Mouse (Mus musculus) kidney, adult 2 months (tissue): Measurements from ENCODE around the gene Sema3b. TPM values are rescaled to one million over a fixed set of nuclear protein-coding genes. Genes with fewer than 3 reads are reported as not detected.

ENCODE experiments used
- DNase-seq: peaks from one replicate; pipeline ENCODE4 v3.0.0; 2021
- H3K27ac ChIP-seq: fragments of 200-500 bp; 2 replicates; pipeline ENCODE4 v1.5.1; 2012; ENCODE audit warnings: low read depth, low read length, control low read depth, inconsistent platforms; ENCODE audit not compliant: insufficient read depth
- H3K27me3 ChIP-seq: fragments of 200-500 bp; replicated peaks from 2 replicates; pipeline ENCODE4 v1.6.1; 2012; ENCODE audit warnings: mild to moderate bottlenecking, moderate library complexity, low read length, inconsistent platforms; ENCODE audit not compliant: control insufficient read depth, insufficient read depth
- H3K36me3 ChIP-seq: fragments of 200-500 bp; 2 replicates; pipeline ENCODE4 v1.6.1; 2012; ENCODE audit warnings: mild to moderate bottlenecking, moderate library complexity, low read length, inconsistent platforms; ENCODE audit not compliant: control insufficient read depth, insufficient read depth
- H3K4me1 ChIP-seq: fragments of 200-500 bp; 2 replicates; pipeline ENCODE4 v1.6.1; 2011; ENCODE audit warnings: low read length; ENCODE audit not compliant: control insufficient read depth, insufficient read depth
- H3K4me3 ChIP-seq: fragments of 200-500 bp; 2 replicates; pipeline ENCODE4 v1.5.1; 2011; ENCODE audit warnings: mild to moderate bottlenecking, low read depth, low read length, control low read depth; ENCODE audit not compliant: insufficient read depth
- CTCF ChIP-seq: fragments of 200-500 bp; conservative IDR thresholded peaks from 2 replicates; pipeline ENCODE4 v1.5.1; 2011; ENCODE audit warnings: low read depth, mild to moderate bottlenecking, control low read depth, low read length, moderate library complexity, mixed read lengths; ENCODE audit not compliant: insufficient read depth, insufficient read length
- POLR2A ChIP-seq: fragments of 200-500 bp; IDR thresholded peaks from one replicate; pipeline ENCODE4 v1.6.1; 2011; ENCODE audit warnings: low read depth, low read length, control low read depth
- WGBS: fragments of 180-500 bp; shearing (Covaris S2); methylation state at CpG from one replicate; pipeline ENCODE4 v1.1.7; 2018; 5-methylcytosine and 5-hydroxymethylcytosine counted together
- polyA plus RNA-seq: library from polyadenylated mRNA; depleted of rRNA; stranded (reverse); fragments of >200 nt; gene quantifications from 2 replicates; pipeline ENCODE4 v1.2.3, GENCODE M21; 2012

Gene Sema3b
- polyA plus RNA-seq, 1 experiment = 63.3 TPM

DNA sequence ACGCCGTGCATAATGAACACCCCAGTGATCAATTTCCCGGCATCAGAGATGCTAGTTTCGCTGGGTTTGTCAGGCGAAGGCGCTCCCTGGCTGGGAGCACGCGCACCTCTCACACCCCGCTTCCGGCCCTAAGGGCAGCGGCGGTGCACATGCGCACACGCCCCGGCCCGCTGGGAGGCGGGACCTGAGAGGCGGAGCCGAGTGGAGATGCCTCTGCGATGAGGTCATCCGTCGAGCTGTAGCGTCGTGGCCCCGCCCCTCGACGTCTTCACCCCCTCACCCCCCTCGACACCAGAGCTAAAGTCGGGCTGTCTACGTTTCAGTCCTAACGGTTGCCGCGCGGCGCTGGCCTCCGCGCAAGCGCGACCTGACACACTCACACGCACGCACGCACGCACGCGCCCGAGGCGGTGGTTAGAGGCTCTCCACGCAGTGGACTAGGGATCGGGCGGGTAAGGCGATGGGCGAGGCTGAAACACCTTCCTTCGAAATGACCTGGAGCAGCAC, 54.7 kb downstream of the Sema3b start:
- Histone ChIP-seq H3K4me3 (peak overlapping the region; percentile 68), H3K4me1 (peaks cover 28% of the 10 kb centered on the region; the same call in 1 of the 2 replicates), H3K27ac (peak overlapping the region; percentile 94), H3K27me3 (no peaks in the 10 kb centered on the region), H3K36me3 (peaks cover 3% of the 10 kb centered on the region; the same call in 1 of the 2 replicates)
- under 1% methylated on average over 53 of the region's 53 CpGs for WGBS
- TF ChIP-seq POLR2A (peak; percentile 62), CTCF (no peak)
- peak; percentile 97 for DNase-seq

DNA sequence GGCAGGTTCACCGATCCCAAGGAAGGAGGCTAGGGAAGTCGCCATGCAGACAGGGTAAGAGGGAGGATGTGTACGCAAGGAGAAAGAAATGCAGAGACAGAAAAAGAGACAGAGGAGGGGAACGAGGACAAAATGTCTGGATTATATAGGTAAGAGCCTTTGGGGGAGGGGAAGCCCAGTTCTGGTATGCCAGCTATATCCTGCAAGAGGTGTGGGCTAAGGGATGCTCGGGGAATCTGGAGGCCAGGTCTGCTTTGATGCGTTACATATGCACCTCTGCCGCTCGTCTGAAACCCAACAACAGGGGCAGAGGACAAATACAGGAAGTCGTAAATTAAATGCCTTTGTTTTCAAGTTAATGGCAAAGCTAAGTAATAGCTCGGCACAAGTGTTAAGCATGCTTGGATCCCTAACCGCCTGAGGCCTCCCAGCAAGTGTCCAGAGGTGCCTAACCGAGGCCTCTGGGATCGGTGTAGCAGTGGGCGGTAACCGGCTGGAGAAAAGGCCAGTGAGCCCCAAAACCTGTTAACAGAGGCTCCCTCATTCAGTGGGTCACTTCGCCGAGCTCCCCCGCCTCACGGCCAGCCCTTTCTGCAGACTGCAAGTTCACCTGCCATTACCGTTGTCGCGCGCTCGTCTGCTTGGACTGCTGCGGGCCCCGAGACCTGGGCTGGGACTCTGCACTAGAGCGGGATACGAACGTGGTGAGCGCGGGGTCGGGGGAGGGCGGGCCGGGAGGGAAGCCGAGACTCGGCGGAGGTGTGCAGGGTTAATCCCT, 55.3 kb downstream of the Sema3b start:
- DNase-seq = peak; percentile 72
- WGBS = 7% methylated on average over 37 of the region's 37 CpGs
- peak overlapping the region; percentile 45 for H3K4me3 ChIP-seq
- TF ChIP-seq POLR2A = no peak
- no peak for TF ChIP-seq CTCF
- H3K27me3 ChIP-seq = no peaks in the 10 kb centered on the region
- peaks cover 3% of the 10 kb centered on the region; the same call in 1 of the 2 replicates for H3K36me3 ChIP-seq
- H3K27ac ChIP-seq = peak overlapping the region; percentile 70
- peaks cover 28% of the 10 kb centered on the region; the same call in 1 of the 2 replicates for H3K4me1 ChIP-seq

DNA sequence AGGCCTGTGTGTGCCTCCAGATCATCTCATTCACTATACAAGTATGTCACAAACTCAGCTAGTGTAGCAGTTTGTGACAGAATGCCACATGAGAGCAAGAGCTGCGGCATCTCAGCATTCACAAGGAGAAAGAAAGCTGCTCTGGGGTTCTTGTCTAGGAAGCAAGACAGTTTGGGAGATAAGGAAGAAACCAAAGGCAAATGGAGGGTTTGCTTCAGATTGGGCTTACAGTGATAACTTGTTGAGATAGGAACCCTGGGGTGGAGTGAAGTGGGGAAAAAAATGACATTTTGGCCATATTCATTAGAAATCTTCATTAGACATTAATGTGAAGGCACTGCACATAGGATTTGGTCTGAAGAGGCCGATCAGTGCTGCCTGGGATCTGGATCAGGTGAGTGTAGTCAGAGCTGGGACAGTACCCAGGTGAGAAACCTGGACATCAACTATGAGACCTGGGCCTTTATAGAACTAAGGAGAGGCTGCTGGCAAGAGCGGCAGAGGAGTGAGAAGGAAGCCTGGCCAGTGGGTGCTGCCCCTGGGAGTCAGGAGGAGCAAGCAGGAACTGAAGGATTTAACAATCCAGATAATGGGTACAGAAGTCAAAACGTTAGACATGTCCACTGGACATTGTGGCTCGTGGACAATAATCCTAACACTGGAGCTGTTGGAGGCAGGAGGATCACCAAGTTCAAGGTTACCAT, 56.2 kb downstream of the Sema3b start:
- Histone ChIP-seq H3K27ac (no peak overlapping the region), H3K4me3 (no peak overlapping the region)
- no peak for DNase-seq

DNA sequence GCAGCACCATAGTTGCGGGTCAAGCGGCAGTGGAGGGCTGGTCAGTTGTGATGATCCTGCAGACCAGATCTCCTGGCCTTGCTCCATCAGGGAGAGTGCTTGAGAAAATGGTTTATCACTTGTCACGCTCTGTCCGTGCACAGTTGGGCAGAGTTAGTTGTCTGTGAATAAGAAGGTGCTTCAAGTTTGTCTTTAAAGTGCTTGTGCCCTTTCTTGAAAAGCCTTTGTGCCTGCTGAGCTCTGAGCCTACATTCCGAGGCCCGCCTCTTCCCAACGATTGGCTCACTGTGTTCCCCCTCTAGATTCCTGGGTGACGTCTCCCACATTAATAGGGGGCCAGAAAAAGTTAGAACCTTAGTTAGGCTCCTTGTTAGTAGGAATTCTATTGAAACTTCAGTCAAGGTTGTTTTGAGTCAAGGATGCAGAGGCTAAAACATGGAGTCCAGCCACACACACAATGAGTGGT, 57.1 kb downstream of the Sema3b start:
- WGBS = 33% methylated on average over 8 of the region's 8 CpGs
- no peak for DNase-seq
- H3K4me3 ChIP-seq = peak overlapping the region; percentile 67
- no peak for TF ChIP-seq POLR2A
- TF ChIP-seq CTCF = no peak
- H3K27ac ChIP-seq = peak overlapping the region; percentile 51
- H3K36me3 ChIP-seq = no peaks in the 10 kb centered on the region
- H3K27me3 ChIP-seq = no peaks in the 10 kb centered on the region
- H3K4me1 ChIP-seq = peaks cover 37% of the 10 kb centered on the region; the same call in 1 of the 2 replicates

More for the DNA sequence above, 56.2 kb downstream of the Sema3b start:
- 78% methylated on average over 5 of the region's 5 CpGs for WGBS
- no peaks in the 10 kb centered on the region for H3K27me3 ChIP-seq
- peaks cover 3% of the 10 kb centered on the region; the same call in 1 of the 2 replicates for H3K36me3 ChIP-seq
- TF ChIP-seq CTCF = no peak
- no peak for TF ChIP-seq POLR2A
- H3K4me1 ChIP-seq = peaks cover 32% of the 10 kb centered on the region; the same call in 1 of the 2 replicates

DNA sequence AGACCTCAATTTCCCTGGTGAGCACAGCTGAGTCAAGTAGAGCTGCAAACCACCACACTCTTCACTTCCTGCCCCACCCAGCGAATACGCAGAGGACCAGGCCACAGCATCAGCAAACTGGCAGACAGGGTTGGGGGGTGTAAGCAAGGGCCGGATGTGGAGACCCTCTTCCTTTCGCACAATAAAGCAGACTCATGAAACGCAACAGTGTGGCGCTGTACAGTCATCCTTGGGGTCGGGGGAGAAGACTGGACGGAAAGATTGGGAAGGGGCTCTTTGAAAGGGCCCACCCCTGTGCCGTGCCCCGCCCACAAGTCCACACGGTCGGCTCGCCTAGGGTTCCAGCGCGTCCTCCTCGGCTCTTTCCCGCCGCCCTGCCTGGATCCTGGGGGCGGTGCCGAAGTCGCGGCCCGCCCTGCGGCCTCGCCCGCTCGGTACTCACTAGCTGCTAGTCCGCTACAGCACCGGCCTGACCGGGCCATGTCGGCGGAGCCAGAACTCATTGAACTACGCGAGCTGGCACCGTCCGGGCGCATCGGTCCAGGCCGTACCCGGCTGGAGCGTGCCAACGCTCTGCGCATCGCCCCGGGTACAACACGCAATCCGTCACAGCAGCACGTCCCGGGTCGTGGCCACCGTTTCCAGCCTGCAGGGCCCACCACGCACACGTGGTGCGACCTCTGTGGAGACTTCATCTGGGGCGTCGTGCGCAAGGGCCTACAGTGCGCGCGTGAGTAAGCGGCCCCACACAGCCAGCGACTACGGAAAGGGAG, 57.7 kb downstream of the Sema3b start, which contains the start of gene Rassf1:
Rassf1 (plus strand) TSS at position 439 of the 773 bp plus-strand sequence.
- no peak for TF ChIP-seq CTCF
- TF ChIP-seq POLR2A = peak; percentile 29
- Histone ChIP-seq H3K4me3 (peak within 1 kb of the TSS; percentile 67), H3K27me3 (no peaks in the 10 kb centered on the region), H3K4me1 (peaks cover 33% of the 10 kb centered on the region; the same call in 1 of the 2 replicates), H3K36me3 (no peaks in the 10 kb centered on the region), H3K27ac (peak within 1 kb of the TSS; percentile 89)
- WGBS = 8% methylated on average over 63 of the region's 63 CpGs
- DNase-seq = peak; percentile 90

DNA sequence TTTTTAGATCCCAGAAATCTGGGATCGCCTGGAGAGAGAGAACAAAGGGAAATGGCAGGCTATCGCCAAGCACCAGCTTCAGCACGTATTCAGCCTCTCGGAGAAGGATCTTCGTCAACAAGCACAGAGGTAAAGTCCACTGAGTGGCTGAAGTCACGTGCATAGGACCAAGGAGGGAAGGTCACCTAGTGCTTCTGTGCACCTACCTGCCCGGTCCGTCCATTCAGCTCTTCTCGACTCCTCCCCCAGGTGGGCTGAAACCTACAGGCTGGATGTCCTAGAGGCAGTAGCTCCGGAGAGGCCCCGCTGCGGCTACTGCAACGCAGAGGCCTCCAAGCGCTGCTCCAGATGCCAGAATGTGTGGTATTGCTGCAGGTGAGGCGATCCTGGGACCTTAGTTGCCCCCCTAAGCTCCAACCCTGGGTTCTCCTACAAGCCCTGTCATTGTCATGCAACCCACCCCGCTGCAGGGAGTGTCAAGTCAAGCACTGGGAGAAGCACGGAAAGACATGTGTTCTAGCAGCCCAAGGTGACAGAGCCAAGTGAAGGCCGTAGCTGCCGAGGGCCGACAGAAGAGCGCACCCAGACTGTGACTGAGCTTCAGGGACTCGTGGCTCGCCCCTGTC, 58.4 kb downstream of the Sema3b start:
- no peaks in the 10 kb centered on the region for H3K27me3 ChIP-seq
- H3K4me1 ChIP-seq = peaks cover 32% of the 10 kb centered on the region; the same call in 1 of the 2 replicates
- peak; percentile 1 for TF ChIP-seq POLR2A
- no peak for TF ChIP-seq CTCF
- WGBS = 53% methylated on average over 23 of the region's 23 CpGs
- no peaks in the 10 kb centered on the region for H3K36me3 ChIP-seq
- peak overlapping the region; percentile 67 for H3K4me3 ChIP-seq
- peak; percentile 95 for DNase-seq
- H3K27ac ChIP-seq = peak overlapping the region; percentile 89
